Mouse (Mus musculus) midbrain, embryonic 14.5 days (tissue): ENCODE measurements around the gene Hba-a1. TPM values are rescaled to one million over a fixed set of nuclear protein-coding genes. Genes with fewer than 3 reads are reported as not detected.
A peak's percentile ranks its signal among the peaks of the same experiment; 100 is the strongest.

Source experiments
- ATAC-seq: fragments of 200-750 bp; cut with Nextera tagmentation; 2 replicates; pipeline ENCODE4 v1.8.0; 2017; ENCODE audit warnings: moderate number of reproducible peaks, moderate library complexity; ENCODE audit not compliant: low FRiP score, low TSS enrichment
- DNase-seq: peaks from one replicate; pipeline ENCODE4 v3.0.0-alpha.2; 2015
- H3K27ac ChIP-seq: fragments of 300-500 bp; sonication (generic); replicated peaks from 2 replicates; pipeline ENCODE4 v1.5.1; 2014; ENCODE audit warnings: mild to moderate bottlenecking, low read depth, low read length, moderate library complexity
- H3K27me3 ChIP-seq: fragments of 300-500 bp; sonication (generic); 2 replicates; pipeline ENCODE4 v1.6.1; 2014; ENCODE audit warnings: low read length, control low read depth, mixed read lengths; ENCODE audit not compliant: control insufficient read depth, insufficient read depth
- H3K36me3 ChIP-seq: fragments of 300-500 bp; sonication (generic); 2 replicates; pipeline ENCODE4 v1.6.1; 2014; ENCODE audit warnings: low read length, control low read depth; ENCODE audit not compliant: control insufficient read depth, insufficient read depth
- H3K4me1 ChIP-seq: fragments of 300-500 bp; sonication (generic); 2 replicates; pipeline ENCODE4 v1.6.1; 2014; ENCODE audit warnings: mild to moderate bottlenecking, antibody characterized with exemption, low read length, control low read depth; ENCODE audit not compliant: control insufficient read depth, insufficient read depth
- H3K4me2 ChIP-seq: fragments of 300-500 bp; sonication (generic); 2 replicates; pipeline ENCODE4 v1.6.1; 2014; ENCODE audit warnings: mild to moderate bottlenecking, low read length, moderate library complexity
- H3K4me3 ChIP-seq: fragments of 300-500 bp; sonication (generic); replicated peaks from 2 replicates; pipeline ENCODE4 v1.5.1; 2014; ENCODE audit warnings: low read depth, low read length
- H3K9ac ChIP-seq: fragments of 300-500 bp; sonication (generic); replicated peaks from 2 replicates; pipeline ENCODE4 v1.6.1; 2014; ENCODE audit warnings: mild to moderate bottlenecking, low read length, moderate library complexity
- H3K9me3 ChIP-seq: fragments of 300-500 bp; sonication (generic); 2 replicates; pipeline ENCODE4 v1.6.1; 2016; ENCODE audit warnings: low read length, control low read depth, mixed read lengths; ENCODE audit not compliant: control insufficient read depth
- WGBS: fragments of 180-500 bp; shearing (Covaris S2); extraction: QIAGEN DNeasy Blood & Tissue Kit; methylation state at CpG from one replicate; pipeline ENCODE4 v1.1.7; 2014; 5-methylcytosine and 5-hydroxymethylcytosine counted together
- polyA plus RNA-seq: library from polyadenylated mRNA; unstranded; fragments of >200 nt; fragmentation: Nextera tagmentation; extraction: Ambion mirVana; gene quantifications from 2 replicates; pipeline ENCODE4 v1.2.1, GENCODE M21; 2014

The Hba-a1 gene
- polyA plus RNA-seq, 1 experiment from 2014 or later: 1,946 TPM

DNA sequence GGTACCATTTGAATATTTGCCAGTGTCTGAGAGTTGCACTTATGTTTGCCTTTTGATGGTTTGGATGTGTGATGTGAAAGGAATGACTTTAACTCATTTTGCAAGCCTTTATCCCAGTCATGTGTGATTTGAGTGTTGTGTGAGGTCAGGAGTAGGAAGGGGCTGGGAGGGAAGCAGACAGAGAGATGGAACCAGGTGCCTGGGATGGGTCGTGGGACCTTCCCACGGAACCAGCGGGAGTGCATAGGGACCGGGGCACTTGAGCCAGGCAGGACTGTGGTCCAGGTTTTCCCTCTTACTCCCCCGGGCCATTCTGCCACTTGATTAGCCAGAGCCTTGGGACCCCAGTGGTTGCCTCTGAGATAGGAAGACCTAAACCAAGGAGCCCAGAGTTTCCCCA lies 15.3 kb upstream of the Hba-a1 start:
- Histone ChIP-seq H3K27ac (peak overlapping the region; percentile 97), H3K27me3 (no peaks in the 10 kb centered on the region), H3K9ac (peak overlapping the region; percentile 95), H3K36me3 (0 out of 2 replicates have a peak, but pooled peaks cover under 1% of the 10 kb centered on the region), H3K4me2 (peak overlapping the region; percentile 65), H3K9me3 (no peaks in the 10 kb centered on the region), H3K4me1 (peaks cover 7% of the 10 kb centered on the region; the same call in 1 of the 2 replicates), H3K4me3 (peak overlapping the region; percentile 91)
- 22% methylated on average over 5 of the region's 5 CpGs for WGBS
- peak; percentile 49; the same call in 1 of the 2 replicates for ATAC-seq
- peak; percentile 8 for DNase-seq

DNA sequence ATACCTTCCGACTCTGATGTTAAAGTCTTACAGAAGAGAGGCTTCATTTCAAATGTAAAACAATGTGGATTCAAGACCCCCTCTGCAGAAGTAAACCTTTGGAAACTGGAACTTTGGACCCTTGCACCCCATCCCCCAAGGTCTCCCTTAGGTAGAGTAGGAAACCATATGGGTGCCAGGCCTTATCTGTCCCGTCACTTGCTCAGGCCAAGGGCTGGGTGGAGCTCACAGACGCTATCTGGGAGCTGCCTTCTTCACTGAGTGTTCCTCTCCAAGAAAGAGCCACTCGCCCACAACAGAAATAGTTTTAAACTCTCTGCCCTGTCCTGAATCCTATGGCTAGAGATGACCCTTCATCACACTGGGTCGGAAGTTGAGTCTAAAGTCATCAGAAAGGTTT lies 14.4 kb upstream of the Hba-a1 start:
- ATAC-seq (no peak), DNase-seq (no peak)
- H3K4me1 ChIP-seq: peaks cover 7% of the 10 kb centered on the region; the same call in 1 of the 2 replicates
- H3K27ac ChIP-seq: no peak overlapping the region
- H3K9ac ChIP-seq: no peak overlapping the region
- 84% methylated on average over 5 of the region's 5 CpGs for WGBS
- H3K27me3 ChIP-seq: no peaks in the 10 kb centered on the region
- H3K36me3 ChIP-seq: no peaks in the 10 kb centered on the region
- no peak overlapping the region for H3K4me2 ChIP-seq
- H3K4me3 ChIP-seq: no peak overlapping the region
- H3K9me3 ChIP-seq: no peaks in the 10 kb centered on the region

DNA sequence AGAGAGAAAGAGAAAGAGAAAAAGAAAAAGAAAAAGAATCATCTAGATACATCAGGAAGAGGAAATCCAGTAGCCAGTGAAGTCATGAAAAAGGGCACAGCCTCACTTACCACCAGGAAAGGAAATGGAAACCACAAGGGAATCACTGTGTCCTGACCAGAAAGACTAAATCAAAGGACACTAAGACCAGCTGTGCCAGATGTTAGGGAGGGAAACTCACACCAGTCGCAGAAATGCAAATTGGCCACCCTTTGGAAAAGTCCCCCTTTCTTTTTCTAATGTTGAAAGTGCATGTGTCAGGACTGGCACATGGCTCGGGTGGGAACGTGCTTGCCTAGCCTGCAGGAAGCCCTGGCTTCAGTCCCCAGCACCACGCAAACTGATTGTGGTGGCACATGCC lies 12.1 kb upstream of the Hba-a1 start:
- H3K9ac ChIP-seq: no peak overlapping the region
- no peaks in the 10 kb centered on the region for H3K36me3 ChIP-seq
- no peak overlapping the region for H3K4me3 ChIP-seq
- H3K27ac ChIP-seq: no peak overlapping the region
- H3K4me2 ChIP-seq: no peak overlapping the region
- peaks cover 7% of the 10 kb centered on the region; the same call in 1 of the 2 replicates for H3K4me1 ChIP-seq
- WGBS: 54% methylated on average over 4 of the region's 4 CpGs
- no peak for ATAC-seq
- DNase-seq: no peak
- no peaks in the 10 kb centered on the region for H3K27me3 ChIP-seq
- no peaks in the 10 kb centered on the region for H3K9me3 ChIP-seq

DNA sequence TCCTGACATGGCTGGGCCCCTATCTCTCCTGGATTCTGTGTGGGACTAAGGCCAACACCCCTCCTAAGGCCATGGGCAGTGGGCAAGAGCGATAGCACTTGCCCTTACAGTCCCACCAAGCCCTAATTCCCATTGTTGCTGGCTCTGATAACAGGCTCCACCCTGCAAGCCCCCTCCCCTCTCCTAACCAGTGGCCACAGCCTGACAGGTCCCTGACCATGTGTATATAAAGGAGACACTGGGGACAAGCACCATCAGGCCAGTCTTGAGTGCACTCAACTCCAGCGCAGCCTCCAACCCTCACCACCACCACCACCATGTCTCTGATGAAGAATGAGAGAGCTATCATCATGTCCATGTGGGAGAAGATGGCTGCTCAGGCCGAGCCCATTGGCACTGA lies 7.0 kb upstream of the Hba-a1 start, which contains the start of gene Hba-x:
Hba-x (plus strand) TSS at position 54 of the 400 bp plus-strand sequence.
- no peaks in the 10 kb centered on the region for H3K36me3 ChIP-seq
- H3K27me3 ChIP-seq: no peaks in the 10 kb centered on the region
- no peak within 1 kb of the TSS for H3K4me2 ChIP-seq
- no peaks in the 10 kb centered on the region for H3K9me3 ChIP-seq
- H3K4me1 ChIP-seq: no peaks in the 10 kb centered on the region
- WGBS: 71% methylated on average over 3 of the region's 3 CpGs
- no peak within 1 kb of the TSS for H3K4me3 ChIP-seq
- H3K27ac ChIP-seq: no peak within 1 kb of the TSS
- ATAC-seq (no peak), DNase-seq (no peak)
- no peak within 1 kb of the TSS for H3K9ac ChIP-seq

DNA sequence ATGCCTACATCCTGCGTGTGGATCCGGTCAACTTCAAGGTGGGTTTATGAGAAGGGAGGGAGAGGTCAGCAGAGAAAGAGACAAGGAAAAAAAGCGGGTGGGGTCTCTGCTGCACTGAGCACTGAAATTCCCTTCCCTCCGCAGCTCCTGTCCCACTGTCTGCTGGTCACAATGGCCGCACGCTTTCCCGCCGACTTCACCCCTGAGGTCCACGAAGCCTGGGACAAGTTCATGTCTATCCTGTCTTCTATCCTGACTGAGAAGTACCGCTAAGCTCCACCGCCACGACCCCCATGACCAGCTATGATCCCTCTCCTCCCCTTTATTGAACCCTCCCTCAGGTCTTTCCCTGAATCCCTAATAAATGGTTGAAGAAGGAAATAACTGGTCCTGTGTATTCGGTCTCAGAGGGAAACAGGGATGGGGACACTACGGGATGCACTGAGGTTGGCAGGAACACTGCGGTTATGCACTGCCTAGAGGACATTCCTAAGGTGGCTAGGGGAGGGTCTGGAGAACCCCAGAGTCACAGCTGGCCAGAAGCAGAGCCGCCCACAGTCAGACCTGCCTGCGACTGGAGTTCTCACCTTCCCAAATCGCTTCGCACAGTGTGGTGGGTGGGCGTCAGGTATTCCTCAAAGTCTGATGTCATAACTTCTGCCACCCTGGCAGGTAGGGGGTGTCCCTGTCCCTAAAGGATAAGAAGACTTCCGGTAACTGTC lies 5.4 kb upstream of the Hba-a1 start:
- WGBS: 73% methylated on average over 21 of the region's 21 CpGs
- no peak for DNase-seq
- no peaks in the 10 kb centered on the region for H3K4me1 ChIP-seq
- no peak overlapping the region for H3K9ac ChIP-seq
- H3K27ac ChIP-seq: no peak overlapping the region
- no peaks in the 10 kb centered on the region for H3K27me3 ChIP-seq
- H3K4me3 ChIP-seq: no peak overlapping the region
- no peaks in the 10 kb centered on the region for H3K36me3 ChIP-seq
- H3K9me3 ChIP-seq: no peaks in the 10 kb centered on the region
- ATAC-seq: no peak
- H3K4me2 ChIP-seq: no peak overlapping the region

DNA sequence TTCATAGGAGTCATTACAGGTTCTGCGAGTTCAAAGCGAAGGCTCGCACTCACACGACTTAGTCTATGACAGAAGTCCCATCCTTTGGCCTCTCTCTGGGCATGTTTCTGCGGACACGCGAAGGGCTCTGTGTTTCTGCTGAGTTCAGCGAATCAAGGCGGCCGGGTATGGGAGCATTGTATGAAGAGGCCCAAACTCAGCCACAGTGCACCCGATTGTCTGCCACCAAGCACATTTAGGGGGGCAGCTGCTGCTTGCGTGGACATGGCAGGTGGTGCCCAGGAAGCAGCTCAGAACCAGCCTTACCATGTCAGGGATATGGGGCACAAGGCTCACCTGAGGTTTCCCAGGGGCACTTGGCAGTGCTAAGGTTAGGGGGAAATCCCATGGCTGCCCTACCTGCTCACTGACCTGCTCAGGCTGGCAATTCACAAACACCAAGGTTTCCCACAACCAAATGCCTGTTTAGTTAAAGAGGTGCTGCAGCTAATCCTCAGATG lies 4.8 kb upstream of the Hba-a1 start:
- no peak for ATAC-seq
- no peaks in the 10 kb centered on the region for H3K36me3 ChIP-seq
- DNase-seq: no peak
- no peaks in the 10 kb centered on the region for H3K4me1 ChIP-seq
- no peak overlapping the region for H3K27ac ChIP-seq
- no peaks in the 10 kb centered on the region for H3K27me3 ChIP-seq
- no peak overlapping the region for H3K4me3 ChIP-seq
- H3K9ac ChIP-seq: no peak overlapping the region
- no peaks in the 10 kb centered on the region for H3K9me3 ChIP-seq
- 82% methylated on average over 12 of the region's 12 CpGs for WGBS
- no peak overlapping the region for H3K4me2 ChIP-seq

DNA sequence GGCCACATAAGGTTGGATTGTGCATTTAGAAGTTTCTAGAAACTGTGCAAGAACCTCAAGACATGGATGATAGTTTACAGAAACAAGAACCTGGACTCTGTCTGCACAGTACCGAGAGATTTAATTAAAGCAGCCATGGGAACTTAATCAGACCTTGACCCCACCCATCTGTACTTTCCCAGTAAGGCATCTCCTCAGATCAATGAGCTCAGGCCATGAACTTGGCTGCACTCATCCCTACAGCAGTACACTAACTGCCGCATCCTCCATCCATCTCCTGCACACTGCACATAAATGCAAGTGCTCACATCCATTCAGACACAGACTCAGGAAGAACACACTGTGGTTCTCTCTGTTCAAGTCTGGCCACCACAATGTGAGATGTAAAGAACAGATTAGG lies 2.7 kb upstream of the Hba-a1 start:
- H3K4me3 ChIP-seq: no peak overlapping the region
- H3K36me3 ChIP-seq: no peaks in the 10 kb centered on the region
- H3K27me3 ChIP-seq: no peaks in the 10 kb centered on the region
- H3K9ac ChIP-seq: no peak overlapping the region
- no peak overlapping the region for H3K4me2 ChIP-seq
- H3K27ac ChIP-seq: no peak overlapping the region
- DNase-seq (no peak), ATAC-seq (no peak)
- 80% methylated on average over 2 of the region's 2 CpGs for WGBS
- no peaks in the 10 kb centered on the region for H3K9me3 ChIP-seq
- H3K4me1 ChIP-seq: no peaks in the 10 kb centered on the region

DNA sequence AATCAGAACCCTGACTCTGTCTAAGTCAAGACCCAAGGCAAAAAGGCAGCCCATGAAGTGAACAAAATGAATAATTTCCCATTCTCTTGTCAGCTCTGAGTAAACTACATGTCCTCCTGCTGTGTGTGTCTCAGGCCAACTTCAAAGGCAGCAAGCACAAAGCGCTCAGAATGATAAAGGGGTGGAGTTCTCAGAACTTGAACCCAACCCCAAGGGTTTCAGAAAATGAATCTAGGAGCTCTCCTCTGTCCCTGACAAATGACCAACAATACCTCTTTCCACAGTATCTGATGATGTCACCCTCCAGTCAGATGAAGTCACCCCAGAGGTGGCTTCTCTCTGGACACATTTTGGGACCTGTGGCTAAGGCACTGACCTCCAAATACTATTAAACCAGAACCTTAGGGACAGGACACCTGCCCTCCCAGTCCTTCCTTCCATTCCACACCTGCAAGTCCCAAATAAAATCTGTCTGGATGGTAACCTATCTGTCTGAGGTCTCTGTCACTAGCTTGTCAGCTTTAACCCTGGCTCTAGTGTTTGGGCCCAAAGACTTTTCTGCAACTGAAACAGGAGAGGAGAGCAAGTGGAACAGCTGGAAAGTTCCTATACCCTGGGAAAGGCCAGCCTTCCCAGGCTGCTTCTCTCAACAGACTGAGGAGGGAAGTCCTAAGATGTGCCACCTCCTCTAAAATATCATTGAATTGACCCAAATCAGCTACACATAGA lies 1.7 kb upstream of the Hba-a1 start:
- Histone ChIP-seq H3K9ac (no peak overlapping the region), H3K9me3 (no peaks in the 10 kb centered on the region), H3K4me1 (no peaks in the 10 kb centered on the region), H3K4me2 (no peak overlapping the region), H3K27me3 (no peaks in the 10 kb centered on the region), H3K4me3 (no peak overlapping the region), H3K36me3 (no peaks in the 10 kb centered on the region), H3K27ac (no peak overlapping the region)
- DNase-seq: no peak
- 85% methylated on average over 1 of the region's 1 CpGs for WGBS
- no peak for ATAC-seq
